Mouse (Mus musculus) layer of hippocampus, postnatal 14 days (tissue): Measurements from ENCODE around the gene Gm14698. TPM values are rescaled to one million over a fixed set of nuclear protein-coding genes. Genes with fewer than 3 reads are reported as not detected.
"Not testable (repeated sequence)": the region's sequence is repeated elsewhere in the genome, so short reads cannot be mapped to it uniquely, and the experiment has no call there.

Source experiments
- DNase-seq, 2 experiments: peaks; one replicate each; pipeline ENCODE4 v3.0.0; 2021 to 2022; ENCODE audit warnings: low spot score in 2 of 2, mixed read lengths in 1 of 2
- long read RNA-seq, 2 experiments: library from polyadenylated mRNA; stranded (forward); transcript quantifications; one replicate each; pipeline ENCODE4 v2.0.0; 2021
- total RNA-seq, 2 experiments: library from RNA; stranded (reverse); gene quantifications; 2 replicates each; pipeline ENCODE4 v1.2.3; 2021

Gm14698 gene
- under 1 TPM; 0.38 to 0.65 TPM for total RNA-seq
- long read RNA-seq, experiment 1, full-length matches to known transcripts = 6 of 6 reads
- long read RNA-seq, experiment 1, partial matches to known transcripts = 0 of 6 reads
- long read RNA-seq, experiment 1, other reads (novel, unspliced or antisense) = 0 of 6 reads
- long read RNA-seq, experiment 2, full-length matches to known transcripts = 4 of 4 reads
- long read RNA-seq, experiment 2, partial matches to known transcripts = 0 of 4 reads
- long read RNA-seq, experiment 2, other reads (novel, unspliced or antisense) = 0 of 4 reads

DNA sequence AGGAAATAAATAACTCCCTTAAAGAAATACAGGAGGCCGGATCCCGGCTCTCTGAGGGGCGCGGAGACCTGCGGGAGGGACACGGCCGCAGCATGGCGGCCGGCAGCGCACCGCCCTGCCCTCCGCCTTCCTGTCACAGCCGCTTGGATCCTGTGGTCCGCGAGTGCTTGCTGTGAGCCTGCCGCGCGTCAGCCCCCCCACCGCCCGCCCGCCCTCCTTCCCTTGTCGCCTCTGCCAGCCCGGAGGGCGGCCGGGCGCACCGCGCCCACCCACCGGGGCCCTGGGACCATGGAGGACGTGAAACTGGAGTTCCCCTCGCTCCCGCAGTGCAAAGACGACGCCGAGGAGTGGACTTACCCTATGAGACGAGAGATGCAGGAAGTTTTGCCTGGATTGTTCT lies at the start of gene Gm14698:
TSS of gene Gm14698 (plus strand) at position 35 of the 400 bp plus-strand sequence.
- not testable (repeated sequence) for DNase-seq

DNA sequence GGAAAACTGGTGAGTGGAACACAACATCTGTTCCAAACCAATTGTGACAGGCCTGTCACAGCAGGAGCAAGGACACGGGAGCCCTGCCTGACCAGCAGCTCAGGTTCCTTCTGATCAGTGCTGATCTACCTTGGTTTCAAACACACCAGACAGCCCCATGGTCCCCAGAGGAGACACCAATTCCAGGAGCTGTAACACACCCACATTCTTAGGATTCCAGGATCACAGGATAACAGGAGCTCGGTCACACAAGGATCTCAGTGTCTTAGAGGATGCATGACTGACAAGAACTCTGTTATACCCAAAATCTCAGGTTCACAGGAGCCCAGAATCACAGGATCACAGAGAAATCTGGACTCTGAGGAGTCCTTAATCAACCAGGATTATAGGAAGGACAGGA lies 444 bp upstream of the Gm14698 start:
- not testable (repeated sequence) for DNase-seq

DNA sequence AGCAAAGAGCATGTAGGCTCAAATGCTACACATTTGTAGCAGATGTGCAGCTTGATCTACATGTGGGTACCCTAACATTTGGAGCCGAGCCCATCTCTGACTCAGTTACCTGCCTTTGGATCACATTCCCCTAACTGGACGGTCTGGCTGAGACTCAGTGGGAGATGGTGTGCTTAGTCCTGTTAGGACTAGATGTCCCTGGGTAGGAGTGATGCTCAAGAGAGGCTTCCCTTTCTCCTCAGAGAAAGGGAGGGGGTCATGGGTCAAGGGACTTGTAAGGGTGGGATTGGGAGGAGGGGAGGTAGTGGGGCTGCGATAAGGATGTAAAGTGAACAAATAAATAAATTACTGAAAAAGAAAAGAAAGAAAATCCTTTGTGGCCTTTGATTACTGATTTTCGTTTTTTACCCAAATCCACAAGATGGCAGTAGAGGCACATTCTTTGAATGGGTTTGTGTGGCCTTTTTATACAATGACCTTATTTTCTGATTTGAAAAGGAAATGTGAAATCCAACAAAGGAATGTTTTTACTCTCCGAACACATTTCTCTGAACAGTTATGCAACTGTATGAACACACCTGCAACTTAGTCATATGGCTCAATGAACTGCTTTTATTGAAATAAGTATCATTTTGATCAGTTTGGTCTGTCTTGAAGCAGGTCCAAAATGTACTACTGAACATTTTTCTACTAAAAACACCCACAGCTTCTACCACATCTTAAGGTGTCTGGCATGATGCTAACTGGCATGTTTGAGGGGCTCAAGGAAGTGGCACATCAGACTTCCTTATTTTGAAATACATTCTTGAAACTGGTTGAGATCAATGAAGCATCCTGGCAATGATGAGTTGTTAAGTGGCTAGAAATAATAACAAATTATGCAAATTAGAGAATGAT lies 18.9 kb downstream of the Gm14698 start:
- DNase-seq = peak in 1 of 2 experiments; percentile 27

DNA sequence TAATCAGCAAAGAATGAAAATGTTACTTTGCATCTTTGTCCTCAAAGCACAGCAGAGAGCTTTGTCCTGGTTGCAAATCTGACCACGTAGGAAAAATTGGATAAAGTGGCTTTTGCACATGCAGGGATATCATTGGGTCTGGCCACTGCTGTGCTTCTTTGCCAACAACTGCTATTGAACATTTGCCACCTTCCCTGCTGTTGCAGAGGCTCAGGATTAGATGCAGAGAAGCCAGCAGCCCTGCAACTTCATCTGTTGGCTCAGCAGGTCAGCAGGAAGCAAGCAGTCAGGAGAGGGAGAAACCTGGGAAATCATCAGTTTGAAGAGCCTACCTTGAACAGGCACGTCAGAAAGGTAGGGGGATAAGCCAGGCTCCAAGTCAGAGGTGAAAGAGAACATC lies 44.3 kb downstream of the Gm14698 start:
- no peak for DNase-seq

Other genes starting within 250 kb of the Gm14698 start
- 10 to 100 TPM; 51.2 to 58.6 TPM for gene Fmr1, start 142.6 kb upstream of the Gm14698 start, total RNA-seq
- under 1 TPM in 1 of 2 experiments, not detected in 1; 0.67 TPM for gene Fmr1nb, start 59.3 kb upstream of the Gm14698 start, total RNA-seq
- gene Gm6812, start 72.0 kb downstream of the Gm14698 start, total RNA-seq = not detected